Mouse (Mus musculus) heart, adult 9 months (tissue): ENCODE measurements at regions not wholly inside any gene's neighbourhood (a gene's known extent, or its start where the extent isn't known, plus 50 kb on each side); places are given as distances from the start of the nearest gene placed in this dataset.

ENCODE experiments used
- DNase-seq, 2 experiments: peaks; one replicate each; pipeline ENCODE4 v3.0.0; 2022; ENCODE audit warnings: low spot score in 2 of 2

DNA sequence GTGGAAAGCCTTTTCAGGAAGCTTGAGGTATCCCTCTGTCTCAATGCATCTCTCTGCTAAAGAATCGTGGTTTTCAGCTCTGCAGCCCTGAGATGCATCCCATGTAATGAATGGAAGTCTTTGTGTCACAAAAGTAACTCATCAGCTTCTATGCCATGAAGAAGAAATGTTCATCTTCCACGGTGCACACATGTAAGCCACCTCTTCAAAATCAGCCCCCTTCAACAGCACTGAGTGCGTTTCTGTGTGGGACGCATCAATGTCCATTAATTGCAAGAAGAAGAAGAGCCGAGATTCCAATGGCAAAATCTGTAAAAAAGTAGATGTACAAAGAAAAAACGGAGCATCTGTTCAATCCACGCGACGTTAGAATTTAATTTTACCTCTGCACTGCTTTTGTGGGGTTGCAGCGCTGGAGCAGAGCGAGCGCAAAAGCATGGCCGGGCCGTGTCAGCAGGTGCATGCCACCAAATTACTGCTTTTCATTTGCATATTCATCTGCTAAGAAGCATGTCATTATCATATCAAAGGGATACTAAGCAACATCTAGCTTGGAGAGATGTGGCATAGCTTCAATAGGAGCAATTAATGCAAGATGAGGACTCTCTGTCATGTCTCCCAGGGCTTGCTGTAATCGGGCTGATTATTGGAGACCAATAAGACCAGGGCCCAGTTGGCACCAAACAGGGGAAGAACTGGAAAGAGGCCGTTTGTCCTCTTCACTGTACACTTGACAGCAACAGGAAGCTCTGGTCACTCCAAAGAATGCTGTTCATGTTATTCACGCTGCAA lies 185.0 kb upstream of the Sox2 start:
- DNase-seq, result no peak

DNA sequence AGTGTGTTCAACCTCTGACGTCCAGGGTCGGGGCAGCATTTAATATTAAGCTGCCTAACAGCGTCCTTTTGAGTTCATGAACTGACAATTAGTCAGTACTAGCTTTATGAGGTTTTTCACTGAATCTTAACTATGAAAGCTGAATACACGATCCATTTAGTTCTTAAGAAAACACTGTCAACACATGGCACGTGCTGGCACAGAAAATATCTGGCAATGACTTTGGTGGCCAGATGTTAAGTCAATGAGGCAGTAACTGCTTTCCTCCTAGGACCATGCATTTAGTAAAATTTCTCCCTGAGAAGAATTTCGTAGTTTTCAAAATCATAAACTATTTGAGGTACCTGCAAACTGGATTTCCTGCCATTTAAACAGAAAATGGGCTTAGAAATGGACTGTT lies 191.4 kb upstream of the Sox2 start:
- DNase-seq, result no peak

DNA sequence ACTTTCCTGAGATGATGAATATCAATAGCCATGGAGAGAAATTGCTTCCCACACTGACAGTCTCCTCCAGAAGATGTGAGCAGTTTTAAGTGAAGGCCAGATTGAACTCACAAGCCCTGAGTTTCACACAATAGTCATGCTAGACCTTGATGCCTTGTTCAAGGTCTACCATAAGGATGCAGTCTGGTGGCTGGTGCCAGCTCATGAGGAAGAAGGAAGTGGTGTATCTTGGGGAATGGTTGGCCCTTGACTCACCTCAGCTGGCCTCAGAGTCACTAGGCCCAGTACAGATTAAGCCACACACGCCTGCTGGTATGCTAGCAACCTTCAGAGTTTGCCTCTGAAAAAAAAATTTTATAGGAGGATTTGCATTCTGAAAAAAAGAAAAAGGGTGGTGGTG lies 192.4 kb upstream of the Sox2 start:
- no peak for DNase-seq

GRCm38 (mm10) chr3:34456488-34457433 lies 193.4 kb upstream of the Sox2 start:
- peak in 1 of 2 experiments; percentile 1 for DNase-seq

DNA sequence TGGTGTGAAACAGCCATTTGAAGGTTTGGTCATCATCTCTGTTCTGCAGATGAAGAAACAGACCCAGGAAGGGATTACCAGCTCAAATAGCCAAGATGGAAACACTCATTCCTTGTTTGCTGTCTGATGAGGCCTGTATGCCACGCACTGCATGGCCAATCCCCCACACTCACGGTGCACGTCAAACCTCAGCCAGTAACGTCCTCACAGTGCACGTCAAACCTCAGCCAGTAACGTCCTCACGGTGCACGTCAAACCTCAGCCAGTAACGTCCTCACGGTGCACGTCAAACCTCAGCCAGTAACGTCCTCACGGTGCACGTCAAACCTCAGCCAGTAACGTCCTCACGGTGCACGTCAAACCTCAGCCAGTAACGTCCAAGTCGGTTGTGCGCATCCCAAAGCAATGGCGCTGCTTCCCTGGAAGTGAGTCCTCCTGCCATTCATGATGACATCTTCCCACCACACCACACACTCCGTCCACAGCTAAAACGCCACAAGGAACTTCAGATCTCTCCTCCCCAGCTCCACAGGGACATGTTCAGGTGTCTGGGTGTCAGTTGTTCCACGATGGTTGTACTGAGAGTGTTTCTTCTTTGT lies 196.1 kb upstream of the Sox2 start:
- DNase-seq, result no peak

DNA sequence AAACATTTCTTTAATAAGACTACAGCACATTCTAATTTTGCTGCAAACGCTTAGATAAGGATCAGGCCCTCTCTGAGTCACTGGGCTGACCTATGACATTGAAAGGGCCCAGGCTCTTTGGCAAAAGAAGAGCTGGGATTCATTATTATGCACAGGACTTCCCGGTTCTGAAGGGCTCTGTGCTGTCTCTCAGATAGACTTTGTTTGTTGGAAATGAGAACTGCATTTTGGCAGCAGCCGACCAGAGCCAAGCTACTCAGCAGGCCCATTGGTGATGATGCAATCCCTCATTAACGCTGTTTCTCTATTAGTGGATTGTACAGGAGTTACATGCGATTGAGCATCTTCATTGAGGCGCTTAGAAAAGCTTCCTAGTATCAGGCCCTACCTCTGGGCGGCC lies 204.9 kb upstream of the Sox2 start:
- no peak for DNase-seq

DNA sequence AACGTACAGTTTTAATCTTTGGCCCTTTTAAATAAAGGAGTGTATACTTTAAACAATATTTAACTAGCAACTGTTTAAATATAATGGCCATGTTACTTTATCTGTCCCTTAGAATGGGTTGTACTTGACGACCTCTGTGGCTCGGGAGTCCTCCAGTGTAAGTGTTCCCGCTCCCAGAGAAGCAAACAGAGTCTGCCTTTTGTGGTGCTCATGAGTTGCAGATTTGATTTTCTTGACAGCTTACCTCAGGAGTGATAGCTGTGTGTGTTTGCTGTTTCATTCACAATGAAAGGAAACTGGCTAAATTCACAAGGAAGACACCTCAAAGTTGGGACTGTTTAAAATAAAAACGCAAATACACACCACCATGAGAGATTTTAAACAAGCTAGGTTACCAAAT lies 205.4 kb upstream of the Sox2 start:
- no peak for DNase-seq

DNA sequence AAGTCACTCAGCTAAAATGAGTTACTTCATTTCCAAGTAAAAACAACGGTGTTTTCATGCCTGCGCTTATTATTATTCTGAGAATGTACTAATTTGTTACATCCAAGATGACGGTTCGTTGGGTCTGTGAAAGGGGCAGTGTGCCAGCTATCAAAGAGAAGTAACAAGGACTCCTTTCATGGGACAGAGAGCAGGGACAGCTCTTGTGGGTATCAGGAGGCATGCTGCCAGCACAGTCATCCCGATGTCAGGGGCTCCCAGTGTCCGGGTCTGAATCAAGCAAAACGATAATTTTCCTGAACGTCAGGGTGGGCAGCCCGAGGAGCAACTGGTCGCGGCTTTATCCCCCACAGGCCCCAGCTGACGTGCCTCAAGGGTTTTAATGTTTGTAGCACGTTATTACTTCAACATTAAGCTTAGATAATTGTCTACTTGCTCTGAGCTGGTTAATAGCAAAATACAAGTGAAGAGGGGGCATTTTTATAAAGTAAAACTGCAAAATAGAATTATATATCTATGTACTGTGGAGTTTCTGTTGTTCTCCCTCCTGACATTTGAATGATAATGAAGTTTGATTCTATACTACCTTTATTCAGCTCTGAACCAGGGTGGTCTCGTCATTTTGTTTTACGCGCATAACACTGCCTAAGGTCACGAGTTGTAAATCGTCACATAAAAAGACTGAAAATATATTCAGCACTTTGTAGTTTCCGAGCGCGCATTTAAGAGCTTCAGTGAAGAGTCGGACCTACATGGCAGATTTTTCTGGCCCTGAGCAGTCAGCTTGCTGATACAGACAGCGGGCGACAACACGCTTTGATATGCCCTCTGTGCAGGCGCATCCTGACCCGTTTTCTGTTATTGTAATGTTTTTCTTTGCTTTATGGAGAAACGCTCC lies 206.2 kb upstream of the Sox2 start:
- DNase-seq, result no peak

- no peak for DNase-seq
These were observed 206.9 kb upstream of the Sox2 start for GRCm38 (mm10) chr3:34443307-34443706.

DNA sequence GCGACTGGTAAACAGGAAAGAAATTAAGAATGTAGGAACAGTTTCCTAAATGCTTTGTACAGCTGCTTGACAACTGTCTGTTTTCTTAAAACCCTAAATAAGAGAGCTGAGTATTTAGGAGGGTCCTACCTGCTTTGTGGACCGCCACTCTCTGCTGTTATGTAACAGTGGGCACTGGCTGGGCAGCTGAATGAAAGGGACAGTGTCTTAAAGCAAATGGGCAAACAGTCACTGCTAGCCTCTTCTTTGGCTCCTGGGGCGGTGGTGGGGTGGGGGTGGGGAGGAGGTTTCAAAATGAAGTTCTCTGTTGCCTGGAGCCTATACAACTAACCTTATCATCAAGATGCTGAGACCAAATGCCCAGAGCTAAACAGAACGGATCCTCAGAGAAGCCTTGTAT lies 208.4 kb upstream of the Sox2 start:
- no peak for DNase-seq

DNA sequence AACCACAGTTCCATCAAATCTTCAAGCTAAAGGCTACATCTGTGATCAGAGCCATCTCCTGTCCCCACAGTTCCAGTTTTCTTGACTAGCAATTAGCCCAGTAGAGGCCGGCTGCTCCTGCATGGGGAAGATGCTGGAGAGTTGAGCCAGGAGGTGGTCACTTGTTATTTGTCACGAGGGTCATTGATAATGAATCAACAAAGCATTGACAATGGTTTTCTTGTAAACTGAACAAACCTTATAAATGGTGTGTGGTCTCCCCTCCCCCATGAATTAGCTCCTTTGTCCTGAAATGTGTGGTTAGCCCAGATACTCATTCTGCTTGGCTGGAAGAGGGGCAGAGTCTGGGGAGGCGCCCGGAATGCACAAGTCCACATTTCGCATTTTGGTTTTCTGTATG lies 208.9 kb upstream of the Sox2 start:
- DNase-seq, result no peak

GRCm38 (mm10) chr3:34434901-34435300 lies 215.3 kb upstream of the Sox2 start:
- DNase-seq, result no peak

DNA sequence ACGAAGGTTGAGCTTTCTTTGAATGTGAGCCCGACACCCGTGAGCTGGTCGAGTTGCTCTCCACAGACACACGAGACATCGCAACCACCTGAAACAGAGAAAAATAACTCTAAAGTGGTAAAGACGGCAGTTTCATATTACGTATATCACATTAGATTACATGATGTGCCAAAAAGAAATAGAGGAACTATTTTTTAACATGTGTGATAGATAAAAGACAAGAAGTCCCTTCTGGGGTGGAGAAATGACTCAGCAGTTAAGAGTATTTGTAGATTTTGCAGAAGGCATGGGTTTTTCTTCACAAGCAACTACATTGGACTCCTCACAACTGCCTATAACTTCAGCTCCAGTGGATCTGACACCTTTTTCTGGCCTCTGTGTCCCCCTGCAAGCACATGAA lies 222.2 kb upstream of the Sox2 start:
- DNase-seq, result no peak

DNA sequence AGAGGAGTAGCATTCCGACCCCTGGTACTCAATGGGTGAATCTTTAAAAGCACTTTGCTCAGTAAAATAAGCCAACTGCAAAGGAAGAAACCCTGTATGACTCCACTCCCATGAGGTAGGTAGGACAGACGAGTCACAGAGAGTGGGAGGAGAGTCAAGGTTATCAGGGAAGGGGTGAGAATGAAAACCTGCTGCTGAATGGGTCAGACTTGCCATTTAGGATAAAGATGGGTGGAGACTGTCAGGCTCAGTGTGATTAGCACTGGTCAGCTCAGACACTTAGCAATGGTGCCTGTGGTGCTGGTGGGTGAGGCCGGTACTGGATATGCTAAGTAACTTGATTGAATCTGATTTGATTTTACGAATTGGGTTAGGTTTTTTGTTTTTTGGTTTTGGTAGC lies 222.7 kb upstream of the Sox2 start:
- no peak for DNase-seq

DNA sequence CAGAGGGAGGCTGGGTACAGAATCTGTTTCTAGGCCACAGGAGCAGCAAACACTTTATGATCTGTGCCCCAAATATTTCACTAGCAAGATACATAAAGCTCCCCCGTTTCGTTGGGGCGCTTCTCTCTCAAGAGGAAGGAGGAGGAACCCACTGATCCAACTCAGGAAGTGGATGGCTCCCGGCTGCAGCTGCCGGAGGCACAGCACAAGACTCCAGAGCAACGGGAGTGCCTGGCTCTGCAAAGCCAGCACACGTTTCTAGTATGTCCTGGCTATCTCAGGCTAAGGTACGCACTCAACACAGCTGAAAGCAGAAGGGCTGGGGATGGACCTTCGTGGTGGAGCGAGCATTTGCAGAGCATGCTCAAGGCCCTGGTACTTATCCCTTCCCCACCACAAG lies 223.2 kb upstream of the Sox2 start:
- DNase-seq, result no peak

DNA sequence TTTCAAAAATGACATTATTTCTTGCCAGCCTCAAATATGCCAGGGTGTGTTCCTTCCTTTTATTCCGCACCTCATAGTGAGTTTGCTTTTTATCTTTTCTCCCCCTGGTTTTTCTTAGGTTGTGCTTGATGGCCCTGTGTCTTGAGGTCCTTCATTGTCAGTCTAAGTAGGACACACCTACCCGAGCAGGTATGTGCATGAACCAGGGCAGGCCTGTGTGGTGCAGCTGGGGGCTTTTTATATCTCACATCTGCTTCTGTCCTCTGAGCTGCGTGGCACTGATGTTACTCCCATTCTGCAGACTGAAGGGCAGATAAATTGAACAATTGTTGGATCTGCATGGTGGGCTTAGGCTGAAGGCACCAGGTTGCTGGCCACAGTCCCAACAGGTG lies 238.3 kb upstream of the Sox2 start:
- DNase-seq, result no peak

DNA sequence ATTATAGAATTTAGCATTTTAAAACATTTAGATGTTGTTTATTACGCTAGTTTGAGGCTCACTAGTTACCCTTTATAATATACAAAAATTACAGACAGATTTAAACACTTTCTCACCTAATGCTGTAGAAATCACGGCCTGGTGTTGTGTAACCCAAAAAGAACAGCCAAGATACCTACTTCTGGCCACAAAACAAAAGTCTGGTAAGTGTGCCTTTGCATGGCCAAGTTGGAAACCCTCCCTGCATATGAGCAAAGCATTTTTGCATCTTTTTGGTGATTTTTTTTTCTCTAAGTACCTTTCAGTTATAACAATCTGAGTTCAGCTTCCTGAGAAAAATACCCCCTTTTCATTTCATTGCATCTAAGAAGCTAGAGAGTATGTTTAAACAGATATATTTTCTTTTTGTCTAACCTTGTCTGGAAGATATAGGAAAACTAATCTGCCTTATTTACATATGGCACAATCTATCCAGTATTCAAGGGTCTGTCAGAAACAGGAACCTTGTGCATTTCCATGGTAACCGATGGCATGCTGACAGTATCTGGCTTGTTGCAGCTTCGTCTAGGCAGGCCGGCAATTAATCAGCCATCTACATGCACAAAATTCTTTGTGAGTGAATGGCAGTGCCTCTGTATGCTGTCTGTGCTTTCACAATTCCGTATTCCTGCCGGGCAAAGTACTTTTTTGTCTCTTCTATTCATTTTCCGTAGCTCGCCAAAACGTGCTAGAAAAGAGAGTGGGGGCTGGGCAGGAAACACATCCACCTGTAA lies 238.9 kb upstream of the Sox2 start:
- no peak for DNase-seq

- no peak for DNase-seq
These were observed 246.6 kb upstream of the Sox2 start for GRCm38 (mm10) chr3:34403586-34403985.

DNA sequence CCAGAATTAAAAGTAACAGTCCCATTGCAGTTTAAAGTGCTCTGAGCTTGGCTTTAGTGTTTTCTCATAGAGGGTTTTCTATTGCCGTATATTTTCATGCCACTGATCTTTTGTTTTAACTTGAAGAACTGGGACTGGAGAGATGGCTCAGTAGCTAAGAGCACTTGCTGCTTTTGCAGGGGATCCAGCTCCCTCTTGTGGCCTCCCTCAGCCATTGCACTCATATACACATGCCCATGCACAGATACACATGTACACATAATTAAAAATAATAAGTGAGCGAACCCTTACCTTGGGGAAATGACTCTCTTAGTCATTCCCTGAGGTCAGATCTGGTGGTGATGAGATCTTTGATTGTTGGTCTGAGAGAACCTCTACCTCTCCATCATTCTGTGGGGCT lies 258.9 kb upstream of the Sox2 start:
- DNase-seq, result no peak

DNA sequence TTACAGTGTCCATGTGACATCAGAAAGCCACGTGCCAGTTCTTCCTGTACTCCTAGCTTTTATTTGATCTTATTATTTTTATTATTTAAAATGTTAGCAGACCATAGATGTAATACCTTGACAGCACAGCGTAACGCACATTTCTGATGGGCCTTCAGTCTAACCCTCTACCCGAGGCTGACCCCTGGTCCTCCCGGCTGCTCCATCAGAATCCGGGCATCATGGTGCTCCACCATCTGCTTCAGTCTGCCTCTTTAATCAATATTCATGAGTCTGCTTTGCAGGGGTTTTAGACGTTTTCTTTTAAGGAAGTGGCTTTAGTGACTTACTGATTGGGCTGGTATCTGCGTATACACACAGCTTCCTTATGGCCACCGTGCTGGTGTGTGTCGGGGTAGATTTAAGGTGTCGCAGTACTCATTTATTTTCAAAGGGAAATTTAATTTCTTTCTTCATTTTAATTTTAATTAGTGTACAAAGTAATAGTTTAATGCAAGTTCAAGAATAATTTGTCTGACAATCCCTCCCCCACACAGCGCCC lies 265.2 kb upstream of the Sox2 start:
- DNase-seq, result no peak

DNA sequence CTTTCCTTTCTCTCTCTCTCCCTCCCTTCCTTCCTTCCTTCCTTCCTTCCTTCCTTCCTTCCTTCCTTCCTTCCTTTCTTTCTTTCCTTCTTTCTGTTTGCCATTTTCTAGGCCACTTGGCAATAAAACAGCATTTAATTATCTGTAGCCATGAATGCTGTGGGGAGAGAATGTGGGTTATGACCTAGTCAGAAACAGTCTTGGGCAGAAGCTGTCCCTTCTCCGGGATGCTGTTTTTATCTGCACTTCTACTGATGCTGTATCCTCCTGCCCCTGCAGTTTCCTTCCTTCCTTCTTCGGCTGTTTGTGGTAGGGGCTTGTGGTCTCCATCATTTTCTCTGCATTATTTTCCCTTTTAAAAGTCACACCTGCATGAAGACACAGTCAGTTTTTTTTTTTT lies 272.3 kb upstream of the Sox2 start:
- no peak for DNase-seq
